Mouse (Mus musculus) limb, embryonic 11.5 days (tissue): ENCODE results near the gene Rabac1. TPM values are rescaled to one million over a fixed set of nuclear protein-coding genes. Genes with fewer than 3 reads are reported as not detected.

ENCODE experiments used
- ATAC-seq: fragments of 200-750 bp; cut with Nextera tagmentation; 2 replicates; pipeline ENCODE4 v1.8.0; 2017; ENCODE audit warnings: low read depth; ENCODE audit not compliant: insufficient number of reproducible peaks, low FRiP score, low TSS enrichment
- DNase-seq: peaks from one replicate; pipeline ENCODE4 v3.0.0-alpha.2; 2015; ENCODE audit warnings: low spot score
- H3K27ac ChIP-seq: fragments of 300-500 bp; sonication (generic); replicated peaks from 2 replicates; pipeline ENCODE4 v1.5.1; 2014; ENCODE audit warnings: low read depth, mild to moderate bottlenecking, low read length
- H3K27me3 ChIP-seq: fragments of 300-500 bp; sonication (generic); 2 replicates; pipeline ENCODE4 v1.6.1; 2014; ENCODE audit warnings: mild to moderate bottlenecking, low read length, mixed read lengths; ENCODE audit not compliant: control insufficient read depth, insufficient read depth
- H3K36me3 ChIP-seq: fragments of 300-500 bp; sonication (generic); 2 replicates; pipeline ENCODE4 v1.6.1; 2014; ENCODE audit warnings: mild to moderate bottlenecking, low read length, moderate library complexity, mixed read lengths; ENCODE audit not compliant: control insufficient read depth, insufficient read depth
- H3K4me1 ChIP-seq: fragments of 300-500 bp; sonication (generic); 2 replicates; pipeline ENCODE4 v1.6.1; 2014; ENCODE audit warnings: low read length, mixed read lengths; ENCODE audit not compliant: control insufficient read depth, insufficient read depth
- H3K4me2 ChIP-seq: fragments of 300-500 bp; sonication (generic); 2 replicates; pipeline ENCODE4 v1.6.1; 2014; ENCODE audit warnings: low read depth, mild to moderate bottlenecking, moderate library complexity; ENCODE audit not compliant: severe bottlenecking
- H3K4me3 ChIP-seq: fragments of 300-500 bp; sonication (generic); 2 replicates; pipeline ENCODE4 v1.5.1; 2014; ENCODE audit warnings: low read depth, low read length
- H3K9ac ChIP-seq: fragments of 300-500 bp; sonication (generic); 2 replicates; pipeline ENCODE4 v1.6.1; 2014; ENCODE audit warnings: mild to moderate bottlenecking, low read length
- H3K9me3 ChIP-seq: fragments of 300-500 bp; sonication (generic); 2 replicates; pipeline ENCODE4 v1.6.1; 2016; ENCODE audit warnings: low read length; ENCODE audit not compliant: control insufficient read depth
- WGBS: fragments of 180-500 bp; shearing (Covaris S2); extraction: QIAGEN DNeasy Blood & Tissue Kit; methylation state at CpG from one replicate; pipeline ENCODE4 v1.1.7; 2014; 5-methylcytosine and 5-hydroxymethylcytosine counted together
- microRNA-seq: library from miRNA; unstranded; fragments of <30 nt; microRNA quantifications from one replicate; pipeline ENCODE4, GENCODE M21; 2016
- polyA plus RNA-seq: library from polyadenylated mRNA; unstranded; fragments of >200 nt; fragmentation: Nextera tagmentation; extraction: Ambion mirVana; gene quantifications from 2 replicates; pipeline ENCODE4 v1.2.1, GENCODE M21; 2014

Rabac1 gene
- polyA plus RNA-seq, 1 experiment from 2014 or later: 78.1 TPM

- ATAC-seq (no peak), DNase-seq (peak; percentile 29)
- Histone ChIP-seq H3K27me3 (peaks cover 70% of the 10 kb centered on the region), H3K4me1 (no peaks in the 10 kb centered on the region), H3K9me3 (no peaks in the 10 kb centered on the region), H3K27ac (no peak overlapping the region), H3K36me3 (peaks cover 4% of the 10 kb centered on the region; the same call in 1 of the 2 replicates), H3K4me2 (no peak overlapping the region), H3K9ac (no peak overlapping the region), H3K4me3 (no peak overlapping the region)
- 0% methylated on average over 15 of the region's 15 CpGs for WGBS
These were observed 40.9 kb downstream of the Rabac1 start for GRCm38 (mm10) chr7:24931651-24932050.

GRCm38 (mm10) chr7:24930475-24930874 lies 42.1 kb downstream of the Rabac1 start:
- Histone ChIP-seq H3K27ac (no peak overlapping the region), H3K4me3 (no peak overlapping the region), H3K4me2 (no peak overlapping the region), H3K27me3 (peaks cover 60% of the 10 kb centered on the region), H3K9me3 (no peaks in the 10 kb centered on the region), H3K4me1 (no peaks in the 10 kb centered on the region), H3K9ac (no peak overlapping the region), H3K36me3 (peaks cover 7% of the 10 kb centered on the region; the same call in 1 of the 2 replicates)
- DNase-seq (no peak), ATAC-seq (no peak)
- 57% methylated on average over 6 of the region's 6 CpGs for WGBS

Small RNA genes lying within 50 kb of the gene (microRNA-seq; reads per million reads assigned to microRNA genes)
- not detected for gene Mir7046
- gene Mir7047: not detected

Other genes with a start within 250 kb of the Rabac1 start
- gene Gm4763, start 245.8 kb downstream of the Rabac1 start, polyA plus RNA-seq: not detected in 2 replicates
- gene Cd177, start 212.4 kb downstream of the Rabac1 start, polyA plus RNA-seq: not detected in 2 replicates
- 0.24 TPM in 1 of 2 replicates, not detected in the other for gene Ceacam10, start 195.5 kb downstream of the Rabac1 start, polyA plus RNA-seq
- gene Gm9844, start 110.5 kb downstream of the Rabac1 start, polyA plus RNA-seq: 20.0 and 22.1 TPM in 2 replicates
- gene Lypd4, start 102.8 kb downstream of the Rabac1 start, polyA plus RNA-seq: not detected in 2 replicates
- gene Dmrtc2, start 102.7 kb downstream of the Rabac1 start, polyA plus RNA-seq: 0.11 TPM in 1 of 2 replicates, not detected in the other
- 2,245 and 2,332 TPM in 2 replicates for gene Rps19, start 88.4 kb downstream of the Rabac1 start, polyA plus RNA-seq
- 0.30 and 0.56 TPM in 2 replicates for gene Cd79a, start 75.4 kb downstream of the Rabac1 start, polyA plus RNA-seq
- 69.9 and 84.4 TPM in 2 replicates for gene Arhgef1, start 69.8 kb downstream of the Rabac1 start, polyA plus RNA-seq
- gene Gm4881, start 28.3 kb downstream of the Rabac1 start, polyA plus RNA-seq: not detected in 2 replicates
- gene Atp1a3, start 33.2 kb upstream of the Rabac1 start, polyA plus RNA-seq: 0.13 and 0.23 TPM in 2 replicates
- 9.7 and 10.0 TPM in 2 replicates for gene Grik5, start 99.6 kb upstream of the Rabac1 start, polyA plus RNA-seq
- gene Zfp574, start 99.8 kb upstream of the Rabac1 start, polyA plus RNA-seq: 28.1 and 30.1 TPM in 2 replicates
- gene Pou2f2, start 207.0 kb upstream of the Rabac1 start, polyA plus RNA-seq: 3.9 and 6.2 TPM in 2 replicates
- 9.9 and 11.0 TPM in 2 replicates for gene Dedd2, start 247.9 kb upstream of the Rabac1 start, polyA plus RNA-seq
- 3.2 and 3.4 TPM in 2 replicates for gene Zfp526, start 248.7 kb upstream of the Rabac1 start, polyA plus RNA-seq